Comparison of ENCODE assay signal across 16 mouse cellular contexts in genomic region chr3:96706217-96706616, GRCm38 (mm10).
"Had no signal": no experiment of that assay in that cellular context is flagged by ENCODE, and none has a peak within 500 bp of the region (broad histone marks: within the 10 kb centered on the region; RNA-seq: fewer than 3 reads in every experiment).

No protein-coding gene starts in this region.

- H3K9ac ChIP-seq: neural tube, embryonic 13.5 days; neural tube, embryonic 15.5 days; stomach, embryonic 15.5 days had no signal

- H3K27me3 ChIP-seq: neural tube, embryonic 15.5 days; stomach, embryonic 15.5 days had no signal

- H3K4me2 ChIP-seq: neural tube, embryonic 13.5 days; neural tube, embryonic 15.5 days; stomach, embryonic 15.5 days had no signal

- H3K9me3 ChIP-seq: neural tube, embryonic 13.5 days; neural tube, embryonic 15.5 days; stomach, embryonic 15.5 days had no signal

- H3K4me3 ChIP-seq: neural tube, embryonic 13.5 days; neural tube, embryonic 15.5 days; stomach, embryonic 15.5 days had no signal

- DNase-seq: retina, postnatal 1 day; right cerebral cortex, adult 18-20 months; right cerebral cortex, postnatal 14 days; right cerebral cortex, postnatal 25 days; right cerebral cortex, postnatal 4 days; spleen, adult 18-20 months; thymus, adult 18-20 months; thymus, adult 2 months; thymus, postnatal 14 days; thymus, postnatal 25 days; thymus, postnatal 36 days; thymus, postnatal 4 days had no signal

- H3K27ac ChIP-seq: neural tube, embryonic 13.5 days; neural tube, embryonic 15.5 days; stomach, embryonic 15.5 days; stomach, postnatal 0 days had no signal
